Mouse (Mus musculus) forebrain, embryonic 14.5 days (tissue): ENCODE measurements around the gene Mcat. TPM values are rescaled to one million over a fixed set of nuclear protein-coding genes. Genes with fewer than 3 reads are reported as not detected.

ENCODE experiments used
- ATAC-seq: fragments of 200-750 bp; cut with Nextera tagmentation; 2 replicates; pipeline ENCODE4 v1.8.0; 2017; ENCODE audit warnings: mild to moderate bottlenecking, moderate library complexity
- DNase-seq: peaks from one replicate; pipeline ENCODE4 v3.0.0-alpha.2; 2015; ENCODE audit warnings: low spot score
- H3K27ac ChIP-seq: fragments of 300-500 bp; sonication (generic); 2 replicates; pipeline ENCODE4 v1.5.1; 2014; ENCODE audit warnings: low read depth, mild to moderate bottlenecking, control low read depth, low read length, moderate library complexity
- H3K27me3 ChIP-seq: fragments of 300-500 bp; sonication (generic); replicated peaks from 2 replicates; pipeline ENCODE4 v1.6.1; 2014; ENCODE audit warnings: low read length, control low read depth, mixed read lengths; ENCODE audit not compliant: control insufficient read depth, insufficient read depth
- H3K36me3 ChIP-seq: fragments of 300-500 bp; sonication (generic); 2 replicates; pipeline ENCODE4 v1.6.1; 2014; ENCODE audit warnings: low read length, control low read depth; ENCODE audit not compliant: control insufficient read depth, insufficient read depth
- H3K4me1 ChIP-seq: fragments of 300-500 bp; sonication (generic); 2 replicates; pipeline ENCODE4 v1.6.1; 2014; ENCODE audit warnings: antibody characterized with exemption, low read length, control low read depth; ENCODE audit not compliant: control insufficient read depth, insufficient read depth
- H3K4me2 ChIP-seq: fragments of 300-500 bp; sonication (generic); 2 replicates; pipeline ENCODE4 v1.6.1; 2014; ENCODE audit warnings: mild to moderate bottlenecking, control low read depth, low read length
- H3K4me3 ChIP-seq: fragments of 300-500 bp; sonication (generic); 2 replicates; pipeline ENCODE4 v1.5.1; 2014; ENCODE audit warnings: low read depth, low read length, control low read depth
- H3K9ac ChIP-seq: fragments of 300-500 bp; sonication (generic); 2 replicates; pipeline ENCODE4 v1.6.1; 2014; ENCODE audit warnings: mild to moderate bottlenecking, low read length, control low read depth, moderate library complexity
- H3K9me3 ChIP-seq: fragments of 300-500 bp; sonication (generic); replicated peaks from 2 replicates; pipeline ENCODE4 v1.6.1; 2016; ENCODE audit warnings: low read length, control low read depth, mixed read lengths; ENCODE audit not compliant: control insufficient read depth
- WGBS: fragments of 180-500 bp; shearing (Covaris S2); extraction: QIAGEN DNeasy Blood & Tissue Kit; methylation state at CpG from one replicate; pipeline ENCODE4 v1.1.7; 2014; 5-methylcytosine and 5-hydroxymethylcytosine counted together
- polyA plus RNA-seq: library from polyadenylated mRNA; unstranded; fragments of >200 nt; fragmentation: Nextera tagmentation; extraction: Ambion mirVana; gene quantifications from 2 replicates; pipeline ENCODE4 v1.2.1, GENCODE M21; 2014

Mcat gene
- polyA plus RNA-seq, 1 experiment from 2014 or later = 40.1 TPM

DNA sequence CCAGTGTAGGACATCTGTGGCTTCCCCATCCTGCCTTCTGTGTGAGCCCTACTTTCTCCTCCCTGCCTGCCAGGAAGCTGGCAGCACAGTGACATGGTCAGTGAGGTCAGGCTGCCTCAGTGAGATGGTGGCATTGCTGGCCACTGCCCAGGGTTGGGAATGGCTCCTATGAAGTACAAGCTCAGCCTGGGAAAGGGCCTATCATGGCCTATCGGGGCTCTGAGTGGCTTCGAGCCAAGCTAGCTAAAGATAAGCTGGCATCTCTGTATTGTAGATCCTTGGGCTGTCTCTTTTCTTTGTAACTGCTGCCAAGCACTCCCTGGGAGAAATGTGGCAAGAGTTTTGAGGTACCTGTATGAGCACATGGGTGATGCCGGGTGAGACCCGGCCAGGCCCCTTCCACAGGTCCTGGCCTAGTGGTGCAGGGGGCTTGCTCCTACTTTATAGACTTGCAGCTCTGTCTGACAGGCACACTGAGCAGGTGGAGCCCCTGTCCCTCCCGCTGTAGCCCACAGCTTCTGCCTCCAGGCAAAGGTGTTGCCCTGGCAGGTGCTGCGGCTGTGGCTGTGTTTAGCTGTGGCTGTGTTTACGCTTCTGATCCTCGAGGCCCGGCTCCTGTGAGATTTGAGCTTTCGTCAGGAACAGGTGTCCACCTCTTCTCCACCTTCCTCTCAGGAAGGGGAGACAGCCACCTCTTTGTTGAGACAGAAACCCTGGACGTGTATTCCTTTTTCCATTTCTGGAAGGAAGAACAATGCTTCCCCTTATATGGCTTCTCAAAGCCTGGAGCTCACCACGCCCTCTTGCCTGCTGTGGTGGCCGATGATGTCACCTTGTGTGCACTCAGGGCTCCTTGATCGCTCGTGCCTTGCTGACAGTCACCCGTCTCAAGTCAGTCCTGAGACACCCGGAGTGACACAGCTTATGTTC is 28.4 kb downstream of the Mcat start:
- ATAC-seq = no peak
- no peak overlapping the region for H3K9ac ChIP-seq

DNA sequence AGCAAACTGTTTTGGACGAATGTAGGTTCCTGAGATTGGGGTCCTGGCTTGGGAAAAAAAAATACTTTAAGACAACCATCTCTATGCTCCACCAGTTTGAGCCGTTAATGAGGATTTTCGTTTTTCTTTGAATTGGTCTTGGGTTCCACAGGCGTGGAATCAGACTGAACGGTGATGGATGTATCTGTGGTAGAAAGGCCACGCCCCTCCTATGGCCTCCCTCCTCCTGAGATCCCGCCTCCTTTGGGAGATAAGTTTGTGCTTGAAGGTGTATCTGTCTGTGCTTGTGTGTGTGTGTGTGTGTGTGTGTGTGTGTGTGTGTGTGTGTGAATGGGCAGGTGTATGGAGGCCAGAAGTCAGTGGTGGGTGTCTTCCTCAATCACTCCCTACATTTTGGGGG is 31.0 kb downstream of the Mcat start:
- Histone ChIP-seq H3K36me3 (no peaks in the 10 kb centered on the region), H3K4me1 (no peaks in the 10 kb centered on the region), H3K9me3 (no peaks in the 10 kb centered on the region), H3K4me2 (no peak overlapping the region), H3K9ac (no peak overlapping the region), H3K27ac (no peak overlapping the region), H3K4me3 (no peak overlapping the region), H3K27me3 (0 out of 2 replicates have a peak, but pooled peaks cover 3% of the 10 kb centered on the region)
- ATAC-seq (no peak), DNase-seq (no peak)
- WGBS = 83% methylated on average over 7 of the region's 7 CpGs

More for the DNA sequence above, 28.4 kb downstream of the Mcat start:
- Histone ChIP-seq H3K9me3 (no peaks in the 10 kb centered on the region), H3K4me1 (no peaks in the 10 kb centered on the region), H3K4me2 (no peak overlapping the region), H3K27ac (no peak overlapping the region), H3K36me3 (no peaks in the 10 kb centered on the region), H3K4me3 (no peak overlapping the region), H3K27me3 (no peaks in the 10 kb centered on the region)
- DNase-seq = no peak
- 77% methylated on average over 17 of the region's 17 CpGs for WGBS

DNA sequence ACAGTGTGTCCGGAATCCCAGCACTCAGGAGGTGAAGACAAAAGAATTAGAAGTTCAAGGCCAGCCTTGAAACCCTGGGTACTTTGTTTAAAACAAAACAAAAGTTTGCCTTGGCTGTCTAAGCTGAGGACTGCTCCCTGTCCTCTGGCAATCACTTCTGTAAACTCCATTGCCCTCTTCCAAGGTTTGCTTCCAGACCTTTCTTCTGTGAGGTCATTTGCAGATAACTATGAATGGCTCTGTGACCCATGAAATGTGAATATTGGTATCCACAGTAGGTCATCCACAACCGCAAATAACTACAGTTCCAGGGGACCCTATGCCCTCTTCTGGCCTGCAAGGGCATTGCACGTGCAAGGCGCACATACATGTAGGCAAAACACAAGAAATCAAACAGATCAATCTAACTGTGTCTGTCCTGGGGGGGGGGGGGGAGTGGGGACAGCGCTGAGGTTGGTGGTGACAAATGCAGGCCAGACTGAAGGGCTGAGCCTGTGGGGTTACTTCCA is 31.6 kb downstream of the Mcat start:
- H3K36me3 ChIP-seq = no peaks in the 10 kb centered on the region
- ATAC-seq = no peak
- DNase-seq = no peak
- no peak overlapping the region for H3K9ac ChIP-seq
- no peak overlapping the region for H3K27ac ChIP-seq
- peaks cover 3% of the 10 kb centered on the region; the same call in 1 of the 2 replicates for H3K4me1 ChIP-seq
- H3K4me2 ChIP-seq = no peak overlapping the region
- no peak overlapping the region for H3K4me3 ChIP-seq
- H3K27me3 ChIP-seq = 0 out of 2 replicates have a peak, but pooled peaks cover 9% of the 10 kb centered on the region
- H3K9me3 ChIP-seq = no peaks in the 10 kb centered on the region
- 81% methylated on average over 5 of the region's 5 CpGs for WGBS

DNA sequence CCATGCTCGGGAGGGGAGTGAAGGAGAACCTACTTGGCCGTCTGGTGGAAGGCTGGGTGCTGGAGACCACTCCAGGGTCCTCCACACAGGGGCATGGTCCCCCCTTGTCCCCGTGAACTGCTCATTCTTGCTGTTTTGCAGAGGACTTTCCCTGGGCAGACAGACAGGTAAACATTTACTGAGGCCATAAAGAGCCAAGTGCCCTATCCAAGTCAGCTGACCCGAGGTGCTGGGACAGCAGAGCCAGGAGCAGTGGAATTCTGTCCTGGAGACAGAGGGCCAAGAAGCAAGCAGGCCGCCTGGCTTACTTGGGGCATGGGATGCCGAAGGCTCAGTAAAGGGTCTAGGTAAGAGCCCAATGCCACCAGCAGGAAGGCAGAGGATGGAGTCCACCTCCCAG is 32.9 kb downstream of the Mcat start:
- Histone ChIP-seq H3K9ac (no peak overlapping the region), H3K4me1 (peaks cover 6% of the 10 kb centered on the region; the same call in 1 of the 2 replicates), H3K27me3 (peaks cover 20% of the 10 kb centered on the region; the same call in 1 of the 2 replicates), H3K4me3 (no peak overlapping the region), H3K27ac (no peak overlapping the region), H3K4me2 (no peak overlapping the region), H3K36me3 (no peaks in the 10 kb centered on the region), H3K9me3 (no peaks in the 10 kb centered on the region)
- no peak for DNase-seq
- 79% methylated on average over 6 of the region's 6 CpGs for WGBS
- no peak for ATAC-seq

DNA sequence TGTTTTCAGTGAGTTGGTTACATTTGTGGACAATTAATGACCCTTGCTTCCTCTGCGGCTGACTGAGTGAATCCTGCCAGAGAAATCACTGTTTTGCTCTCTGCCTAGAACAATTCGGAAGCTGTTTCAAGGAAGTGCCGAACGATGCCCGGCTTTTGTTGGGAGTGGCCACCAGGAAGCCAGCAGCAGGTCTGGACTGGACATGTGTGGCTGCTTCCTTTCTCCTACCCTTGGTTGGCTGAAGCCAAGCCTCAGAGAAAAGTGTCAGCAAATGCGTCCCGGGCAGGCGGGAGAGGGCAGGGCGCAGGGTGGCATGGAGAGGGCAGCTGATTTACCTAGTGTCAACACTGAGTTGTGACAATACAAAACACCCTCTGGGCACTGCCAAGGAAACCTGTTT is 33.4 kb downstream of the Mcat start:
- H3K27me3 ChIP-seq = peaks cover 20% of the 10 kb centered on the region; the same call in 1 of the 2 replicates
- 89% methylated on average over 9 of the region's 9 CpGs for WGBS
- no peak overlapping the region for H3K4me2 ChIP-seq
- H3K36me3 ChIP-seq = no peaks in the 10 kb centered on the region
- no peak overlapping the region for H3K27ac ChIP-seq
- H3K4me3 ChIP-seq = no peak overlapping the region
- H3K4me1 ChIP-seq = peaks cover 6% of the 10 kb centered on the region; the same call in 1 of the 2 replicates
- ATAC-seq (no peak), DNase-seq (no peak)
- H3K9ac ChIP-seq = no peak overlapping the region
- H3K9me3 ChIP-seq = no peaks in the 10 kb centered on the region

DNA sequence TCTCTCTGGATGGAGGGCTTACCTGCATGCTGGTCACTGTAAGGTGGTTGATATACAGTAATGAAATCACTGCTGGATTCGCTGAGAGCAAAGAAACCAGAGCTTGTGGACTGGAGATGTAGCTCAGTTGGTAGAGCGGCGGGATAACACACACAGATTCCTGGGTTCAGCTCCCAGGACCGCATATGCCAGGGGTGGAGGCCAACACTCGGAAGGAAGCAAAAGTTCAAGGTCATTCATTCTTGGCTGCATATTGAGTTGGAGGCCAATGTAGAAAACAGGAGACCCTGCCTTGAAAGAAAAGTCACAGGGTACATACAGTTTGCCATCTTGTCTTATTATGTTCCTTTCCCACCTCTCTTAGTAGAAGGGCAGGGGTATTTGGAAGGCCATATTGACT is 33.8 kb downstream of the Mcat start:
- Histone ChIP-seq H3K4me1 (peaks cover 6% of the 10 kb centered on the region; the same call in 1 of the 2 replicates), H3K9me3 (no peaks in the 10 kb centered on the region), H3K9ac (no peak overlapping the region), H3K4me3 (no peak overlapping the region), H3K27me3 (peaks cover 20% of the 10 kb centered on the region; the same call in 1 of the 2 replicates), H3K27ac (no peak overlapping the region), H3K4me2 (no peak overlapping the region), H3K36me3 (no peaks in the 10 kb centered on the region)
- 84% methylated on average over 5 of the region's 5 CpGs for WGBS
- ATAC-seq (no peak), DNase-seq (no peak)

DNA sequence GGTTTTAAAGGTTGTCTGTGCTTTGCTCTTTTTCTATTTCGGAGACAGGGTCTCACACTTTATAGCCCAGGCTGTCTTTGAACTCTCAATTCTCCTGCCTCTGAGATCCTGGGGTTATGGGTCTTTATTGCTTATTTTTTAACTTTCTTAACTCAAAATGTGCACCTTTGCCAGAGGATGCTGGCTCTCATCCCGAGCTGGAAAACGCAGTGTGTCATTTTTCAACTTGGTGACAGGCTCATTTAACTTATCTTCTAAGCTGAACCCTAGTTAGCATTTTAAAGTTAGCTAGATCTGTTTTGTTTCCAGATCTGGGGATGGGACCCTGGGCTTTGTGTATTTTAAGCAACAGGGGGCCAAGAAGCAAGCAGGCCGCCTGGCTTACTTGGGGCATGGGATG is 34.7 kb downstream of the Mcat start:
- Histone ChIP-seq H3K4me3 (no peak overlapping the region), H3K27ac (no peak overlapping the region), H3K9me3 (no peaks in the 10 kb centered on the region), H3K4me2 (no peak overlapping the region), H3K4me1 (peaks cover 6% of the 10 kb centered on the region; the same call in 1 of the 2 replicates), H3K27me3 (peaks cover 20% of the 10 kb centered on the region; the same call in 1 of the 2 replicates), H3K36me3 (no peaks in the 10 kb centered on the region), H3K9ac (no peak overlapping the region)
- 75% methylated on average over 4 of the region's 4 CpGs for WGBS
- DNase-seq (no peak), ATAC-seq (no peak)

DNA sequence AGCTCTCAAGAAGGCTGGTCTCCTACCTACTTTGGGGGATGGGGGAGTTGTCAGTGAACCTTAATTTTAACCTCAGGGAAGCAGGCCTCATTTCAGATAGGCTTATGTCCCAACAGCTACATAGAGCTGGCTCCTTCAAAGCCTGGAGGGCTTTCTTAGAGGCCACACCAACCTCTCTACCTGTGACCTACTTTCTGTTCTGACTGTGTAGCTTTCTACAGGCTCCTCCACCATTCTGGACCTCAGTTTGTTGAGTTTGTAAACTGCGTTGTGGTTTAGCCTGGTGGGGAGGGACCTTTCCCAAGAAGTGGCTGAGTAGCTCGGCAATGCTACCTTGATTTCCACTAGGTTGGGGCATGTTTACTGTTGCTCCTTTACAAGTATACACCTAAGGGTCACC is 35.8 kb downstream of the Mcat start:
- peaks cover 20% of the 10 kb centered on the region; the same call in 1 of the 2 replicates for H3K27me3 ChIP-seq
- H3K9ac ChIP-seq = no peak overlapping the region
- ATAC-seq = no peak

DNA sequence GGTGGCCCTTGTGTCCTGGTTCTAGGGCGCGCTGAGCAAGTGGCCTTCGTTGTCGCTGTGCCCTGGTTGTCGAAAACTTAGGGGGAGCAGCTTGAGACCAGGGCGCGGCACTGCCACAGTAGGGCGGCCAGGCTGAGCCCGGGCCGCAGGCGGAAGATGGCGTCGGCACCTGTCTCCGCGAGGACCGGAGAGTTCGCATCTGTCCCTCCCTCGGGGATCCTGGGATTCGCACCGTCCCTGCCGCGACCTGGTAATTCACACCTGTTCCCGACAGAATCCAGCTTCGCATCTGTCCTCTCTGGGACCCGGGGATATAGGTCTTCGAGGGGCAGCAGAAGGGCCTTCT is 36.5 kb downstream of the Mcat start:
- H3K27ac ChIP-seq = no peak overlapping the region
- peak overlapping the region; percentile 44 for H3K4me3 ChIP-seq
- H3K36me3 ChIP-seq = no peaks in the 10 kb centered on the region
- peaks cover 20% of the 10 kb centered on the region; the same call in 1 of the 2 replicates for H3K27me3 ChIP-seq
- H3K4me1 ChIP-seq = peaks cover 6% of the 10 kb centered on the region; the same call in 1 of the 2 replicates
- H3K9ac ChIP-seq = peak overlapping the region; percentile 49
- DNase-seq (peak; percentile 16), ATAC-seq (peak; percentile 48; the same call in 1 of the 2 replicates)
- WGBS = 2% methylated on average over 26 of the region's 26 CpGs
- H3K4me2 ChIP-seq = peak overlapping the region; percentile 90
- no peaks in the 10 kb centered on the region for H3K9me3 ChIP-seq

More for the DNA sequence above, 35.8 kb downstream of the Mcat start:
- H3K27ac ChIP-seq = no peak overlapping the region
- H3K4me3 ChIP-seq = no peak overlapping the region
- no peak for DNase-seq
- peaks cover 6% of the 10 kb centered on the region; the same call in 1 of the 2 replicates for H3K4me1 ChIP-seq
- H3K36me3 ChIP-seq = no peaks in the 10 kb centered on the region
- H3K4me2 ChIP-seq = no peak overlapping the region
- H3K9me3 ChIP-seq = no peaks in the 10 kb centered on the region
- WGBS = 66% methylated on average over 2 of the region's 2 CpGs
